Mouse (Mus musculus) CH12.LX (cell line): ENCODE data around the gene Rer1. TPM values are rescaled to one million over a fixed set of nuclear protein-coding genes. Genes with fewer than 3 reads are reported as not detected.

Experiments used
- DNase-seq: peaks from one replicate; pipeline ENCODE4 v3.0.0-alpha.2; 2013; ENCODE audit errors: extremely low read depth
- H3K27ac ChIP-seq: 2 replicates; pipeline ENCODE4 v1.5.1; 2012; ENCODE audit warnings: low read depth, mild to moderate bottlenecking, control low read depth, moderate library complexity; ENCODE audit not compliant: insufficient read depth
- H3K27me3 ChIP-seq: replicated peaks from 2 replicates; pipeline ENCODE3; 2012; ENCODE audit warnings: inconsistent platforms
- H3K36me3 ChIP-seq, 2 experiments: replicated peaks in 1 of 2; 2 replicates each; pipeline versions ENCODE3 to v1.6.1; 2012; ENCODE audit warnings: inconsistent platforms in 1 of 2, low read length in 1 of 2, mild to moderate bottlenecking in 1 of 2, mixed read lengths in 1 of 2, moderate library complexity in 1 of 2; ENCODE audit not compliant: control insufficient read depth in 1 of 2, insufficient read depth in 1 of 2
- H3K4me1 ChIP-seq, 2 experiments: 2 replicates each; pipeline ENCODE4 v1.6.1; 2012; ENCODE audit warnings: inconsistent platforms in 1 of 2, moderate library complexity in 1 of 2; ENCODE audit not compliant: insufficient read depth in 2 of 2, control insufficient read depth in 1 of 2
- H3K4me2 ChIP-seq: 2 replicates; pipeline ENCODE4 v1.6.1; 2012; ENCODE audit warnings: low read depth, mild to moderate bottlenecking, control low read depth; ENCODE audit not compliant: poor library complexity, insufficient read depth, severe bottlenecking
- H3K4me3 ChIP-seq, 3 experiments: fragments of 150-350 bp in 1 of 3; sonication (generic) in 1 of 3; replicated peaks in 1 of 3; 2 replicates each; pipeline versions ENCODE3 to v1.5.1; 2011 to 2012; ENCODE audit warnings: low read depth in 2 of 3, low read length in 2 of 3, mild to moderate bottlenecking in 2 of 3, moderate library complexity in 2 of 3, control low read depth in 1 of 3, improper control_type of control experiment in 1 of 3, inconsistent platforms in 1 of 3, mixed read lengths in 1 of 3; ENCODE audit not compliant: poor library complexity in 1 of 3
- H3K79me2 ChIP-seq: replicated peaks from 2 replicates; pipeline ENCODE4 v1.6.1; 2012; ENCODE audit warnings: mild to moderate bottlenecking, moderate library complexity; ENCODE audit not compliant: control insufficient read depth, poor library complexity, insufficient read depth, severe bottlenecking; ENCODE audit errors: extremely low read depth
- H3K9ac ChIP-seq: 2 replicates; pipeline ENCODE4 v1.6.1; 2012; ENCODE audit warnings: low read depth, mild to moderate bottlenecking, control low read depth, moderate library complexity; ENCODE audit not compliant: insufficient read depth
- H3K9me3 ChIP-seq: replicated peaks from 2 replicates; pipeline ENCODE3; 2012; ENCODE audit warnings: low read length, inconsistent platforms, mixed read lengths
- BHLHE40 ChIP-seq: IDR thresholded peaks from 2 replicates; pipeline ENCODE4 v1.6.1; 2011; ENCODE audit warnings: mild to moderate bottlenecking, low read depth, low read length, improper control_type of control experiment
- CHD1 ChIP-seq: IDR thresholded peaks from 2 replicates; pipeline ENCODE4 v1.6.1; 2012; ENCODE audit warnings: low read depth, low read length, improper control_type of control experiment, inconsistent platforms
- CHD2 ChIP-seq: IDR thresholded peaks from 2 replicates; pipeline ENCODE4 v1.6.1; 2011; ENCODE audit warnings: low read length, improper control_type of control experiment
- CTCF ChIP-seq, 2 experiments: IDR thresholded peaks in 1 of 2; conservative IDR thresholded peaks in 1 of 2; 2 replicates each; pipeline ENCODE4 v1.5.1; 2011 to 2012; ENCODE audit warnings: low read depth in 2 of 2, low read length in 2 of 2, improper control_type of control experiment in 1 of 2, inconsistent platforms in 1 of 2, mild to moderate bottlenecking in 1 of 2, moderate library complexity in 1 of 2
- E2F4 ChIP-seq: IDR thresholded peaks from 2 replicates; pipeline ENCODE4 v1.6.1; 2011; ENCODE audit warnings: low read depth, low read length, improper control_type of control experiment; ENCODE audit not compliant: insufficient replicate concordance
- ELF1 ChIP-seq: IDR thresholded peaks from 2 replicates; pipeline ENCODE4 v1.6.1; 2014; ENCODE audit warnings: low read depth, mild to moderate bottlenecking, inconsistent platforms, low read length, improper control_type of control experiment
- EP300 ChIP-seq: IDR thresholded peaks from 2 replicates; pipeline ENCODE4 v1.6.1; 2011; ENCODE audit warnings: low read length, improper control_type of control experiment
- ETS1 ChIP-seq: conservative IDR thresholded peaks from 2 replicates; pipeline ENCODE4 v1.6.1; 2012; ENCODE audit warnings: low read depth, mild to moderate bottlenecking, inconsistent platforms, low read length, improper control_type of control experiment, moderate library complexity
- IRF4 ChIP-seq: IDR thresholded peaks from 2 replicates; pipeline ENCODE4 v1.6.1; 2014; ENCODE audit warnings: low read depth, mild to moderate bottlenecking, inconsistent platforms, low read length, improper control_type of control experiment
- JUN ChIP-seq: IDR thresholded peaks from 2 replicates; pipeline ENCODE4 v1.6.1; 2011; ENCODE audit warnings: low read depth, mild to moderate bottlenecking, low read length, improper control_type of control experiment, moderate library complexity; ENCODE audit not compliant: insufficient read depth
- JUND ChIP-seq: conservative IDR thresholded peaks from 2 replicates; pipeline ENCODE4 v1.6.1; 2011; ENCODE audit warnings: low read depth, low read length, improper control_type of control experiment
- MAFK ChIP-seq: IDR thresholded peaks from 2 replicates; pipeline ENCODE4 v1.6.1; 2011; ENCODE audit warnings: low read length, improper control_type of control experiment; ENCODE audit not compliant: insufficient replicate concordance
- MAX ChIP-seq: IDR thresholded peaks from 2 replicates; pipeline ENCODE4 v1.6.1; 2011; ENCODE audit warnings: low read length, improper control_type of control experiment
- MAZ ChIP-seq: IDR thresholded peaks from 2 replicates; pipeline ENCODE4 v1.6.1; 2012; ENCODE audit warnings: low read depth, mild to moderate bottlenecking, inconsistent platforms, low read length, improper control_type of control experiment, moderate library complexity
- MEF2A ChIP-seq: IDR thresholded peaks from 2 replicates; pipeline ENCODE4 v1.6.1; 2014; ENCODE audit warnings: low read depth, mild to moderate bottlenecking, inconsistent platforms, low read length, improper control_type of control experiment, borderline replicate concordance
- MXI1 ChIP-seq: IDR thresholded peaks from 2 replicates; pipeline ENCODE4 v1.6.1; 2011; ENCODE audit warnings: mild to moderate bottlenecking, low read depth, low read length, improper control_type of control experiment
- MYC ChIP-seq: IDR thresholded peaks from 2 replicates; pipeline ENCODE4 v1.6.1; 2011; ENCODE audit warnings: low read depth, mild to moderate bottlenecking, improper control_type of control experiment, low read length
- NELFE ChIP-seq: IDR thresholded peaks from 2 replicates; pipeline ENCODE4 v1.6.1; 2011; ENCODE audit warnings: low read depth, low read length, improper control_type of control experiment
- PAX5 ChIP-seq: IDR thresholded peaks from 2 replicates; pipeline ENCODE4 v1.6.1; 2012; ENCODE audit warnings: low read length, inconsistent platforms, mixed read lengths
- POLR2A ChIP-seq: IDR thresholded peaks from 2 replicates; pipeline ENCODE4 v1.6.1; 2011; ENCODE audit warnings: low read depth, mild to moderate bottlenecking, improper control_type of control experiment, low read length
- RAD21 ChIP-seq: IDR thresholded peaks from 2 replicates; pipeline ENCODE4 v1.6.1; 2011; ENCODE audit warnings: low read depth, mild to moderate bottlenecking, low read length, improper control_type of control experiment, moderate library complexity
- RCOR1 ChIP-seq: conservative IDR thresholded peaks from 2 replicates; pipeline ENCODE4 v1.6.1; 2012; ENCODE audit warnings: low read depth, mild to moderate bottlenecking, inconsistent platforms, low read length, improper control_type of control experiment
- SIN3A ChIP-seq: IDR thresholded peaks from 2 replicates; pipeline ENCODE4 v1.6.1; 2012; ENCODE audit warnings: low read length, improper control_type of control experiment, inconsistent platforms
- SMC3 ChIP-seq: IDR thresholded peaks from 2 replicates; pipeline ENCODE4 v1.6.1; 2011; ENCODE audit warnings: low read depth, low read length, improper control_type of control experiment
- UBTF ChIP-seq: IDR thresholded peaks from 2 replicates; pipeline ENCODE4 v1.6.1; 2012; ENCODE audit warnings: low read depth, mild to moderate bottlenecking, inconsistent platforms, low read length, improper control_type of control experiment, moderate library complexity
- USF1 ChIP-seq: IDR thresholded peaks from 2 replicates; pipeline ENCODE4 v1.6.1; 2014; ENCODE audit warnings: low read depth, mild to moderate bottlenecking, inconsistent platforms, low read length, improper control_type of control experiment
- USF2 ChIP-seq: conservative IDR thresholded peaks from 2 replicates; pipeline ENCODE4 v1.6.1; 2011; ENCODE audit warnings: low read depth, low read length, improper control_type of control experiment
- ZC3H11A ChIP-seq: IDR thresholded peaks from 2 replicates; pipeline ENCODE4 v1.6.1; 2012; ENCODE audit warnings: low read depth, mild to moderate bottlenecking, inconsistent platforms, low read length, improper control_type of control experiment
- ZKSCAN1 ChIP-seq: IDR thresholded peaks from 2 replicates; pipeline ENCODE4 v1.6.1; 2012; ENCODE audit warnings: low read depth, inconsistent platforms, low read length, improper control_type of control experiment, borderline replicate concordance
- dilution Hi-C: fragments of 300-500 bp; cut with MboI; formaldehyde crosslinking; loops from 2 replicates; pipeline ENCODE4 v1.14.3; 2020; ENCODE audit warnings: low sequenced_read_pairs; ENCODE audit not compliant: extremely low pct_unique_long_range_greater_than_20kb, extremely low pct_ligation_motif_present
- in situ Hi-C: fragments of 300-500 bp; cut with MboI; formaldehyde crosslinking; loops from 3 replicates; pipeline ENCODE4 v1.14.3; 2019; ENCODE audit warnings: low sequenced_read_pairs, low pct_ligation_motif_present, low pct_unique_long_range_greater_than_20kb, mixed read lengths
- polyA plus RNA-seq: library from polyadenylated mRNA; unstranded; fragments of >175 nt; gene quantifications from 2 replicates; pipeline ENCODE4 v1.2.1, GENCODE M21; 2012; ENCODE audit warnings: low read depth; ENCODE audit not compliant: insufficient read length
- total RNA-seq, 2 experiments: library from RNA; depleted of rRNA; stranded (reverse); fragments of 300-350 nt in 1 of 2; fragments of >200 nt in 1 of 2; gene quantifications; 2 replicates each; pipeline ENCODE4 v1.2.3; 2012 to 2014

Rer1 gene
- total and polyA plus RNA-seq, 3 experiments = 126 to 221 (median 135) TPM

GRCm38 (mm10) chr4:155129996-155130395 lies 43.8 kb upstream of the Rer1 start:
- Histone ChIP-seq H3K9ac (no peak overlapping the region), H3K4me1 (peaks cover 19 to 22% of the 10 kb centered on the region in 2 experiments), H3K9me3 (no peaks in the 10 kb centered on the region), H3K4me3 (no peak overlapping the region), H3K4me2 (no peak overlapping the region), H3K79me2 (no peaks in the 10 kb centered on the region), H3K27me3 (no peaks in the 10 kb centered on the region), H3K36me3 (peaks cover 0 to 63% of the 10 kb centered on the region in 2 experiments), H3K27ac (no peak overlapping the region)
- no peak for DNase-seq
- in situ Hi-C loops = no loop called here
- no peak for TF ChIP-seq ETS1
- TF ChIP-seq SMC3 = no peak
- TF ChIP-seq RAD21 = no peak
- no peak for TF ChIP-seq SIN3A
- no peak for TF ChIP-seq CHD2
- no peak for TF ChIP-seq UBTF
- no peak for TF ChIP-seq MYC
- no peak for TF ChIP-seq MEF2A
- TF ChIP-seq CTCF (conservative IDR thresholded peaks at IDR 0.05 in 1 of 2, IDR thresholded peaks at IDR 0.05 in 1 of 2; ENCODE audit: low read depth in 2 of 2, low read length in 2 of 2) = no peak
- TF ChIP-seq ZC3H11A = no peak
- TF ChIP-seq MXI1 = no peak
- no peak for TF ChIP-seq JUND
- TF ChIP-seq CHD1 = no peak
- no peak for TF ChIP-seq RCOR1
- no peak for TF ChIP-seq PAX5
- no peak for TF ChIP-seq BHLHE40
- no peak for TF ChIP-seq MAX
- dilution Hi-C loops = no loop called here

- no peaks in the 10 kb centered on the region for H3K27me3 ChIP-seq
- peak; percentile 25 for DNase-seq
- dilution Hi-C loops = no loop called here
- no peak for TF ChIP-seq PAX5
- no peak for TF ChIP-seq JUN
- no peak for TF ChIP-seq CHD1
- no peak for TF ChIP-seq ZKSCAN1
- peak; percentile 59 for TF ChIP-seq RAD21
- no peak for TF ChIP-seq NELFE
- no peak for TF ChIP-seq BHLHE40
- no peak for TF ChIP-seq JUND
- no peak for TF ChIP-seq MYC
- TF ChIP-seq MEF2A = no peak
- no peak for TF ChIP-seq SIN3A
- TF ChIP-seq USF2 = no peak
- TF ChIP-seq ZC3H11A = no peak
- TF ChIP-seq UBTF = no peak
- no peak for TF ChIP-seq MXI1
- no peak for TF ChIP-seq IRF4
- TF ChIP-seq ETS1 = no peak
- TF ChIP-seq CHD2 = no peak
- no peak for TF ChIP-seq EP300
- TF ChIP-seq POLR2A = no peak
- TF ChIP-seq SMC3 = peak; percentile 79
- no peak for TF ChIP-seq MAX
- peak; percentile 55; the same call in 1 of the 2 replicates for TF ChIP-seq MAFK
- TF ChIP-seq E2F4 = no peak
- TF ChIP-seq MAZ = no peak
- TF ChIP-seq ELF1 = no peak
- TF ChIP-seq USF1 = no peak
- no peak for TF ChIP-seq RCOR1
Observed at GRCm38 (mm10) chr4:155129132-155129917, 43.1 kb upstream of the Rer1 start.

More at GRCm38 (mm10) chr4:155129132-155129917, 43.1 kb upstream of the Rer1 start:
- Histone ChIP-seq H3K4me1 (peaks cover 19 to 22% of the 10 kb centered on the region in 2 experiments), H3K4me2 (no peak overlapping the region), H3K36me3 (peaks cover 0 to 59% of the 10 kb centered on the region in 2 experiments), H3K9me3 (no peaks in the 10 kb centered on the region), H3K4me3 (no peak overlapping the region), H3K9ac (no peak overlapping the region), H3K79me2 (no peaks in the 10 kb centered on the region), H3K27ac (no peak overlapping the region)
- in situ Hi-C loops = no loop called here
